Mouse (Mus musculus) olfactory bulb, adult 2 months (tissue): ENCODE measurements around the gene Rgs3. TPM values are rescaled to one million over a fixed set of nuclear protein-coding genes. Genes with fewer than 3 reads are reported as not detected.

Experiments
- H3K27ac ChIP-seq: fragments of 200-500 bp; 2 replicates; pipeline ENCODE4 v1.5.1; 2012; ENCODE audit warnings: low read depth, low read length; ENCODE audit not compliant: insufficient read depth
- H3K4me1 ChIP-seq: fragments of 200-500 bp; 2 replicates; pipeline ENCODE4 v1.6.1; 2012; ENCODE audit warnings: low read length; ENCODE audit not compliant: control insufficient read depth, insufficient read depth
- H3K4me3 ChIP-seq: fragments of 200-500 bp; 2 replicates; pipeline ENCODE4 v1.5.1; 2012; ENCODE audit warnings: mild to moderate bottlenecking, low read depth, low read length, moderate library complexity; ENCODE audit not compliant: insufficient read depth
- CTCF ChIP-seq: fragments of 200-500 bp; IDR thresholded peaks from 2 replicates; pipeline ENCODE4 v1.5.1; 2012; ENCODE audit warnings: low read depth, mild to moderate bottlenecking, low read length, moderate library complexity; ENCODE audit not compliant: insufficient read depth
- POLR2A ChIP-seq: fragments of 200-500 bp; IDR thresholded peaks from 2 replicates; pipeline ENCODE4 v1.6.1; 2012; ENCODE audit warnings: mild to moderate bottlenecking, low read depth, low read length, moderate library complexity; ENCODE audit not compliant: insufficient read depth
- WGBS: fragments of 180-500 bp; shearing (Covaris S2); methylation state at CpG from one replicate; pipeline ENCODE4 v1.1.7; 2018; 5-methylcytosine and 5-hydroxymethylcytosine counted together
- polyA plus RNA-seq: library from polyadenylated mRNA; stranded (reverse); fragments of >200 nt; gene quantifications from 2 replicates; pipeline ENCODE4 v1.2.4, GENCODE M21; 2012; ENCODE audit warnings: low replicate concordance; ENCODE audit not compliant: missing spikeins, insufficient read depth, insufficient read length

Gene Rgs3
- polyA plus RNA-seq, 1 experiment, result not detected

- Histone ChIP-seq H3K4me1 (peaks cover 34% of the 10 kb centered on the region), H3K27ac (0 out of 2 replicates have a peak overlapping the region, but pooled peaks have one; percentile 4), H3K4me3 (no peak overlapping the region)
- WGBS, result 44% methylated on average over 8 of the region's 8 CpGs
- TF ChIP-seq POLR2A, result no peak
- TF ChIP-seq CTCF, result no peak
Measured at GRCm38 (mm10) chr4:62643401-62643800, 83.8 kb downstream of the Rgs3 start.

GRCm38 (mm10) chr4:62644031-62644793, 84.6 kb downstream of the Rgs3 start:
- WGBS, result 73% methylated on average over 11 of the region's 11 CpGs
- Histone ChIP-seq H3K27ac (peak overlapping the region; percentile 4; the same call in 1 of the 2 replicates), H3K4me1 (peaks cover 34% of the 10 kb centered on the region), H3K4me3 (no peak overlapping the region)
- no peak for TF ChIP-seq CTCF
- TF ChIP-seq POLR2A, result no peak

GRCm38 (mm10) chr4:62646556-62647248, 87.1 kb downstream of the Rgs3 start:
- H3K4me1 ChIP-seq, result peaks cover 25% of the 10 kb centered on the region
- H3K4me3 ChIP-seq, result no peak overlapping the region
- 86% methylated on average over 9 of the region's 9 CpGs for WGBS
- H3K27ac ChIP-seq, result no peak overlapping the region
- TF ChIP-seq CTCF (no peak), POLR2A (no peak)

- WGBS, result 93% methylated on average over 3 of the region's 3 CpGs
- no peak overlapping the region for H3K27ac ChIP-seq
- no peak overlapping the region for H3K4me3 ChIP-seq
- H3K4me1 ChIP-seq, result peaks cover 14% of the 10 kb centered on the region
- TF ChIP-seq CTCF, result no peak
- no peak for TF ChIP-seq POLR2A
Measured at GRCm38 (mm10) chr4:62648848-62649247, 89.2 kb downstream of the Rgs3 start.

GRCm38 (mm10) chr4:62649536-62650230, 90.0 kb downstream of the Rgs3 start:
- 89% methylated on average over 8 of the region's 8 CpGs for WGBS
- no peak overlapping the region for H3K4me3 ChIP-seq

GRCm38 (mm10) chr4:62651179-62651760, 91.6 kb downstream of the Rgs3 start:
- 80% methylated on average over 7 of the region's 7 CpGs for WGBS
- H3K4me3 ChIP-seq, result no peak overlapping the region
- no peak overlapping the region for H3K27ac ChIP-seq
- H3K4me1 ChIP-seq, result peaks cover 7% of the 10 kb centered on the region
- no peak for TF ChIP-seq POLR2A
- no peak for TF ChIP-seq CTCF

More at GRCm38 (mm10) chr4:62649536-62650230, 90.0 kb downstream of the Rgs3 start:
- Histone ChIP-seq H3K27ac (no peak overlapping the region), H3K4me1 (peaks cover 7% of the 10 kb centered on the region)
- TF ChIP-seq POLR2A (no peak), CTCF (no peak)

- Histone ChIP-seq H3K4me3 (no peak overlapping the region), H3K27ac (no peak overlapping the region)
- WGBS, result 79% methylated on average over 4 of the region's 4 CpGs
Measured at GRCm38 (mm10) chr4:62652215-62652614, 92.6 kb downstream of the Rgs3 start.

GRCm38 (mm10) chr4:62652921-62653757, 93.5 kb downstream of the Rgs3 start:
- peaks cover 7% of the 10 kb centered on the region for H3K4me1 ChIP-seq
- TF ChIP-seq CTCF (no peak), POLR2A (no peak)
- H3K27ac ChIP-seq, result no peak overlapping the region; the same call in 1 of the 2 replicates
- 69% methylated on average over 12 of the region's 12 CpGs for WGBS
- H3K4me3 ChIP-seq, result no peak overlapping the region

More at GRCm38 (mm10) chr4:62652215-62652614, 92.6 kb downstream of the Rgs3 start:
- H3K4me1 ChIP-seq, result peaks cover 7% of the 10 kb centered on the region
- TF ChIP-seq CTCF, result no peak
- no peak for TF ChIP-seq POLR2A
